Mouse (Mus musculus): ENCODE data around the gene Spin2f. TPM values are rescaled to one million over a fixed set of nuclear protein-coding genes. Genes with fewer than 3 reads are reported as not detected.
"Not testable (repeated sequence)": the region's sequence is repeated elsewhere in the genome, so short reads cannot be mapped to it uniquely, and the experiment has no call there.

The Spin2f gene
- not detected in 2 replicates for total RNA-seq (2021)
- long read RNA-seq = 0 reads

DNA sequence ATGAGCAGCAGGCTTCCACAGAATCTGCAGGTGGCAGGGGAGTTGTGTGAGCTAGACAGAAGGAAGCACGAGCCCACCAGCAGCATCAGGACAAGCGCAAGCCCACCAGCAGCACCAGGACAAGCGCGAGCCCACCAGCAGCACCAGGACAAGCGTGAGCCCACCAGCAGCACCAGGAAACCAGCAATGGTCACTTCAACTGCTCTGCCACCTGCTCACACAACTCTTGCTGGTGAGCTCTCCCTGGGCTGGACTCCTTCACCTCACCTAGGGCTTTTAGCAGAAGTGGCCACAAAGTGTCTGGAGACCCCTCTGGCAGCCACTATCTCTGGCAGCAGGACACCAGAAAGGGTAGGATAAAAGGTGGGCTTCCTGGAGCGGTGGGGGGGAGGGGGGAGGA, at the start of gene Spin2f:
Gene Spin2f, plus strand, starts transcription at position 301 of the 400 bp plus-strand sequence.
- DNase-seq = not testable (repeated sequence)

DNA sequence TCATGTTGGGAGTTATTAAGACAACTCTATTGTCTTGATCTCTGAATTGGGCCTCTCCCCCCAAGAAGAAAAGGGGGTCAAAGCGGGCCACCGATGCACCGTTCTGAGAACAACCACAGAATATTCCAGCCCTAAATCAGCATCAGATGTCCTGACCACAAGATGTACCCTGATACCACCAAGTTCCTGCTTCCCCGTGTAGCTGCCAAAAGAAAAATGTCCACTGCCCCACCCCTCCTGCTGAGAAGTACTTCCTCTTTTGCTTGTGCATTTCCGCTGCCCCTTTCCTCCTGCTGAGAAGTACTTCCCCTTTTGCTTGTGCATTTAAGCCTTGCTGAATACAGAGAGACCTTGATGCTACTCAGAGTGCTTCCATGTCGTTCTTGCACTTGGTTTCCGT, 41.6 kb upstream of the Spin2f start:
- DNase-seq = not testable (repeated sequence)

DNA sequence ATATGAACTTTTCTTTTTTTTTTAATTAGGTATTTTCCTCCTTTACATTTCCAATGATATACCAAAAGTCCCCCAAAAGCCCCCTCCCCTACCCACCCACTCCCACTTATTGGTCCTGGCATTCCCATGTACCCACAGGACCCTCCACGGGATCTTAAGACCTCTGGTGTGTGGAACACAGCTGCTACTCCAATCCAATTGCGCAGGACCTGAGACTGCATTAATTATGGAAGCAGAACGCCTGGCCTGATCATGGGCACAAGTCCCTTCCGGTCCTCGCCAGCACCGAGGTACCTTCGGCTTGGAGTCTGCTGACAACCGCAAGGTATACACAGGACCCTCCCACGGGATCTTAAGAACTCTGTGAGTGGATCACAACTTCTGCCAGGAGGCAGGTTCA, 30.2 kb upstream of the Spin2f start:
- DNase-seq = not testable (repeated sequence)

DNA sequence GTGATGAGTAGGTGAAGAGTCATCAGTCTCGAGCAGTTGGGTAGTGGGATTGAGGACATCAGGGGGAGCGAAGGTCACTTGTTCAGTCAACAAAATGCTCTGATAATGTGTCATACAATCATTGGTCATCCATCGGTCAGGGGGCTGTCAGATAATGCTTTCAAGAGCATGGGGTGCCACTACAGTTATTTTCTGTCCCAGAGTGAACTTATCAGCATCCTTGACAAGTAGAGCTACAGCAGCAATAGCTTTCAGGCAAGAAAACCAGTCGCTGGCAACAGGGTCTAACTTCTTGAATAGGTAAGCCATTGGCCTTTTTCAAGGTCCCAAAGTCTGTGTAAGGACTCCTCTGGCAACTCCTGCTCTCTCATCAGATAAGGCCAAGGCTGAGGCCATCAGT, 18.6 kb upstream of the Spin2f start:
- DNase-seq = not testable (repeated sequence)

GRCm38 (mm10) chrX:31241754-31242153, 11.9 kb upstream of the Spin2f start:
- not testable (repeated sequence) for DNase-seq

Other genes with a start within 250 kb of the Spin2f start
- not detected in 2 replicates for gene Btbd35f29, start 136.2 kb upstream of the Spin2f start, total RNA-seq (2021)
- gene Btbd35f26, start 82.6 kb downstream of the Spin2f start, total RNA-seq (2021) = not detected in 2 replicates
- gene Btbd35f19, start 130.0 kb downstream of the Spin2f start, total RNA-seq (2021) = not detected in 2 replicates